Mouse (Mus musculus) forebrain, postnatal 0 days (tissue): ENCODE data around the gene Mfsd4b3. TPM values are rescaled to one million over a fixed set of nuclear protein-coding genes. Genes with fewer than 3 reads are reported as not detected.
"Not testable (repeated sequence)": the region's sequence is repeated elsewhere in the genome, so short reads cannot be mapped to it uniquely, and the experiment has no call there.

ENCODE experiments used
- ATAC-seq: fragments of 200-750 bp; cut with Nextera tagmentation; 2 replicates; pipeline ENCODE4 v1.8.0; 2017; ENCODE audit warnings: mild to moderate bottlenecking, moderate library complexity
- DNase-seq: peaks from one replicate; pipeline ENCODE4 v3.0.0-alpha.2; 2015
- H3K27ac ChIP-seq: fragments of 300-500 bp; sonication (generic); 2 replicates; pipeline ENCODE4 v1.5.1; 2014; ENCODE audit warnings: low read depth, mild to moderate bottlenecking, antibody characterized with exemption, low read length, moderate library complexity, mixed read lengths
- H3K27me3 ChIP-seq: fragments of 300-500 bp; sonication (generic); 2 replicates; pipeline ENCODE4 v1.6.1; 2014; ENCODE audit warnings: mild to moderate bottlenecking, low read length, mixed read lengths; ENCODE audit not compliant: insufficient read depth
- H3K36me3 ChIP-seq: fragments of 300-500 bp; sonication (generic); 2 replicates; pipeline ENCODE4 v1.6.1; 2014; ENCODE audit warnings: mild to moderate bottlenecking, moderate library complexity; ENCODE audit not compliant: insufficient read depth
- H3K4me1 ChIP-seq: fragments of 300-500 bp; sonication (generic); 2 replicates; pipeline ENCODE4 v1.6.1; 2014; ENCODE audit warnings: antibody characterized with exemption; ENCODE audit not compliant: insufficient read depth
- H3K4me2 ChIP-seq: fragments of 300-500 bp; sonication (generic); 2 replicates; pipeline ENCODE4 v1.6.1; 2014; ENCODE audit warnings: low read depth, mild to moderate bottlenecking, moderate library complexity
- H3K4me3 ChIP-seq: fragments of 300-500 bp; sonication (generic); 2 replicates; pipeline ENCODE4 v1.5.1; 2014; ENCODE audit warnings: low read depth, low read length, mixed read lengths
- H3K9ac ChIP-seq: fragments of 300-500 bp; sonication (generic); 2 replicates; pipeline ENCODE4 v1.6.1; 2014; ENCODE audit warnings: mild to moderate bottlenecking
- H3K9me3 ChIP-seq: fragments of 300-500 bp; sonication (generic); 2 replicates; pipeline ENCODE4 v1.6.1; 2016; ENCODE audit warnings: low read length
- CTCF ChIP-seq: sonication (generic); IDR thresholded peaks from 2 replicates; pipeline ENCODE4 v1.5.1; 2016; ENCODE audit warnings: antibody characterized with exemption, control low read depth, low read depth
- WGBS: fragments of 180-500 bp; shearing (Covaris S2); extraction: QIAGEN DNeasy Blood & Tissue Kit; methylation state at CpG from one replicate; pipeline ENCODE4 v1.1.7; 2014; 5-methylcytosine and 5-hydroxymethylcytosine counted together
- polyA plus RNA-seq: library from polyadenylated mRNA; unstranded; fragments of >200 nt; fragmentation: Nextera tagmentation; extraction: Ambion mirVana; gene quantifications from 2 replicates; pipeline ENCODE4 v1.2.1, GENCODE M21; 2015
- total RNA-seq: library from RNA; depleted of rRNA; stranded (reverse); fragments of >200 nt; gene quantifications from 2 replicates; pipeline ENCODE4 v1.2.3, GENCODE M21; 2014

The Mfsd4b3 gene
- total and polyA plus RNA-seq, 2 experiments from 2014 or later, result not detected

DNA sequence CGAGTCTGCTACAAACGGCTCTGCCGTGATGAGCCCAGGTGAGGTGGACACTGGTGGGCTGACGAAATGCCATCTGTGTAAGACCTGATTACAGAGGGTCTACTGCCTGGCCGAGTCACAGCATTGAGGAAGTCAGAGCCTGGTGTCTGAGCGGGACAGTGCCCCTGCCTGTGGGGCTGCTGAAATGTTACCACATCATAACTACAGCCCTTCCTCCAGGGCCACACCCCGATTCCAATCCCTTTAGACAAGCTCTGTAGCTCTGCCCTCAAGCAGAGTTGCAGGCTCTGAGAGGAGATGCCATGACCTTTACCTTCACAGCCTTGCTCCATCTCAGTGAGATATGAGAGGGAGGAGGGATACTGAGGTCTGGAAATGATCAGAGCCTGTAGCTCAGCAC is 23.4 kb downstream of the Mfsd4b3 start:
- ATAC-seq (no peak), DNase-seq (no peak)
- Histone ChIP-seq H3K27me3 (no peaks in the 10 kb centered on the region), H3K9ac (no peak overlapping the region), H3K9me3 (no peaks in the 10 kb centered on the region), H3K4me2 (no peak overlapping the region), H3K27ac (no peak overlapping the region), H3K4me1 (no peaks in the 10 kb centered on the region), H3K36me3 (no peaks in the 10 kb centered on the region), H3K4me3 (no peak overlapping the region)
- 83% methylated on average over 7 of the region's 7 CpGs for WGBS
- TF ChIP-seq CTCF, result no peak

DNA sequence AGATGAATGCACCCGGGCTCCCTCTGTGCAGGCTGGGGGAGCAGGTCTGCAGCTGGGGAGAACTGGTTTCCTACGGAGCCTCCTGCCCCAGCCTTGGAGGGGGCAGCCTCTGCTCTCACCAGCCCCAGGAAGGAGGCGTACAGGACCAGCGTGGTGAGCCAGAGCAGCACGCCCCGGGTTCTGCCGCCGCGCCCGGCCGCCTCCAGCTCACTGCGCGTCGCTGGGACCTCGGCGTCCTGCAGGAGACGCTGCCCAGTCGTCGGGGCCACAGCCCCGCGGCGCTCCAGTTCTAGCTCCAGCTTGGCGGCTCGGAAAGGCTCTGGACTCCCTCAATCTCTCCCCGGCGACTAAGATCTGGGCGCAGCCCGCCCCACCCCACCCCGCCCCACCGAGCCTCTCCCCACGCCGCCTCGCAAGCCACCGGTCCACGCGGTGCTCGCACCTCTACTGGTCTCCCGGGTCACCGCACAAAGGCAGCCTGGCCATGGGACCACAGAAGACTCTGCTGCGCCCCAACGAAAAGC is 33.3 kb downstream of the Mfsd4b3 start, which contains the start of gene Mfsd4b2:
Mfsd4b2 (minus strand) TSS at position 308 of the 524 bp plus-strand sequence.
- Histone ChIP-seq H3K4me2 (peak within 1 kb of the TSS; percentile 85), H3K9me3 (no peaks in the 10 kb centered on the region), H3K9ac (peak within 1 kb of the TSS; percentile 41), H3K4me3 (peak within 1 kb of the TSS; percentile 39), H3K36me3 (no peaks in the 10 kb centered on the region), H3K27me3 (peaks cover 8% of the 10 kb centered on the region), H3K27ac (no peak within 1 kb of the TSS), H3K4me1 (no peaks in the 10 kb centered on the region)
- 2% methylated on average over 41 of the region's 41 CpGs for WGBS
- TF ChIP-seq CTCF, result no peak
- ATAC-seq (peak; percentile 59), DNase-seq (peak; percentile 21)

DNA sequence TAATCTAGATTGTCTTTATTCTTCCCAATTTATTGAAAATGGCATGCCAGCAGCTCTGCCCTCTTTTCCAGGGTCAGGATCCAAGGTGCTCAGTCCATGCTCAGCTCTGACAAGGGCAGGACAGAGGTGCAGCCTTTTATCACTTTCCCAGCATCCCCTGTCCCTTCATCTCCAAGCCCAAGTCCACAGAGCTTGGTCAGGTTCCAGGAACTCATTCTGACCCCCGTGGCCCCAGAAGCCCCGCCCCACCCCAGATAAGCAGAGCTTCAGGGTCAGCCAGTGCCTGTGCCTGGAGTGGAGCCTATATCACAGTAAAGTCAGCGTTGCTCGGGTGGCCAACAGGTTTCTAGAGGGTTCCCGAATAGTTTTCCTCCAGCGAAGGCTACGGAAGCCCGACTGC is 35.4 kb downstream of the Mfsd4b3 start:
- H3K36me3 ChIP-seq, H3K27ac ChIP-seq, H3K4me3 ChIP-seq, H3K9ac ChIP-seq, H3K4me1 ChIP-seq, H3K9me3 ChIP-seq, ATAC-seq, DNase-seq, H3K27me3 ChIP-seq, H3K4me2 ChIP-seq: not testable (repeated sequence)
- WGBS, result 77% methylated on average over 8 of the region's 8 CpGs

DNA sequence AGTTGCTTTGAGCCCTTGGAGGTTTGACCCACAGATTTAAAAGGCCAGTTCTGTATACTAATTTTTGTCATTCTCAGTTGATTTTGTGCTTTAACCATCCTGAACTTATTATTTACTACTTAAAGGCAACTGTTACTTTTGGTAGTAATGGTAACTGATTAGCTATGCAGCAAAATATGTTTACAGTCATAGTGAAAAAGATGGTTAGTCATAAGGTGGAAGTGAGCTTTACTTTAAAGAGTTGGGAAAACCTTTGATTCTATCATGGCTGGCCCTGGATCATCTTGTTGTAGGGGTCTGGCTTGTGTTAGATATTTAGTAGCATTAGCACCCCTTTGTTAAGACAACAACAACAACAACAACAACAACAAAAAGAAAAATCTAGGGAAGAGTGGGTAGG is 47.3 kb downstream of the Mfsd4b3 start:
- no peak overlapping the region for H3K4me2 ChIP-seq
- ATAC-seq (no peak), DNase-seq (no peak)
- no peaks in the 10 kb centered on the region for H3K36me3 ChIP-seq
- no peak overlapping the region for H3K9ac ChIP-seq
- H3K9me3 ChIP-seq, result no peaks in the 10 kb centered on the region
- no peak overlapping the region for H3K27ac ChIP-seq
- TF ChIP-seq CTCF, result no peak
- H3K4me3 ChIP-seq, result no peak overlapping the region
- no peaks in the 10 kb centered on the region for H3K4me1 ChIP-seq
- no peaks in the 10 kb centered on the region for H3K27me3 ChIP-seq

DNA sequence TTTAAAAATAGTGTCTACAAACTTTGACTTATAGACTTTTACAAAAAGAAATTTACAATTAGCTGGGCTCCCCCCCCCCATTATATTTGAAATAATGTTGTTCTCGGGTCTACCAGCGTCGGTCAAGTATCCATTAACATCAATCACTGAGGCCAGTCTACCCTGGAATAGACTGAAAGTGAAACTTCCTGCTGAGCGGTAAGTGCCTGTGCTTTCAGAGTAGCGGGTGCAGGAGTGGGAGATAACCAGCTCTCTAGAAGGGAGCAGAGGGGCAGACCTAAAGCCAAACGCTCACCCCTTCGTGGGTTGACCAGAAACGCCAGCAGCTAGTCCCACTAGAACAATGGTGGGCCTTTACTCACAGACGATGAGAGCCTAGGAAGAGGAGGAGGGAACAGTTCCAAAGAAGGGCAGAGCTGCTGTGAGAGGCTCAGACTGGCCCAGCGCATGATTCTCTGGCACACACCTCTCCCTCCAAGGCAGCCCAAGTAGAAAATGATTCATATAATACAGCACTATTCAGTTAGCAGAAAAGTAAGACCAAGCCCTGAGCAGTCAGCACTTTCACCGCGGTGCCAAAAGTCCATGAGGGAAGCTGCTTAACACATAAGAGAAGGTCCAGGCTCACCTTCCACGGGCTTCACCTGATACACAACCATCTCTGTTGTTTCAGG is 51.0 kb downstream of the Mfsd4b3 start:
- no peaks in the 10 kb centered on the region for H3K4me1 ChIP-seq
- ATAC-seq (no peak), DNase-seq (no peak)
- H3K36me3 ChIP-seq, result no peaks in the 10 kb centered on the region
- H3K27me3 ChIP-seq, result no peaks in the 10 kb centered on the region
- no peak overlapping the region for H3K9ac ChIP-seq
- H3K9me3 ChIP-seq, result no peaks in the 10 kb centered on the region
- H3K4me3 ChIP-seq, result no peak overlapping the region
- H3K27ac ChIP-seq, result no peak overlapping the region
- no peak for TF ChIP-seq CTCF
- 66% methylated on average over 13 of the region's 13 CpGs for WGBS
- H3K4me2 ChIP-seq, result no peak overlapping the region

DNA sequence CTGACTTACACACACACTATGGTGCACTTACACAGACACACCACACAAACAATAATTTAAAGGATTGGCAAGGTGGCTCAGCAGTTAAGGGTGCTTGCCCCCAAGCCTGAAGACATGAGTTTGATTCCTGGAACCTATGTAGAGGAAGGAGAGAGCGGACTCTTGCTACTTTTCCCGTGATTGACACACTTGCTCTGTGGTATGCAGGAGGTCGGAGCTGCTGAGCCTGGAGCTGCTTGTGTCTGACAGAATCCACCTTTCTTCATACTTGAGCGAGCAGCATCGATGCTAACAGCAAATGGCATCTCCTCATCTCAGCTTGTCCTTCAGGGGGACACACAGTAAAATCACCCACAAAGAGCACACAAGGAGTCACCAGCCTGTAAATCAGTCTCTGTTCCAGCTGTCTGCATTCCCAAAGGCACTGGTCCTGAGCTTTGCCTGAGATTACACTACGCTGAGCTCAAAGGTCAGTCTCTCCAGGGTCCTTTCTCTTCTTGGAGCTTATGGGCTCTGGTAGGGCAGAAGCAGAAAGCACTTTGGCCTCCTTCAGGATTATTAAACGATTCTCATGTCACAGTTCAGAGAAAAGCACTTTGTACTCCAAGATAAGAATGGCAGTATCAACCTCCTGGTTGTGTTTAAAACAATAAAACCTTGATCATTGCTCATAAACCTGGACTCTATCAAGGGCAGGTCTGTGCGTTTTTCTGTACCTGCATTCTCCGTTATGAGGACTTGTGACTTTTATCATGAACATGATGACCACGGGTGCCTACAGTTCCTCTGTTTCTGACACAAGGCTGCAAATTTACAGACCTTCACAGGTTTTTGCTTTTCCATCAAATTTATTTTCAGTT is 52.9 kb downstream of the Mfsd4b3 start:
- DNase-seq (no peak), ATAC-seq (no peak)
- no peak for TF ChIP-seq CTCF
- Histone ChIP-seq H3K4me2 (no peak overlapping the region), H3K4me3 (no peak overlapping the region), H3K9ac (no peak overlapping the region), H3K27ac (no peak overlapping the region), H3K4me1 (no peaks in the 10 kb centered on the region), H3K9me3 (no peaks in the 10 kb centered on the region), H3K27me3 (no peaks in the 10 kb centered on the region), H3K36me3 (no peaks in the 10 kb centered on the region)
- 81% methylated on average over 10 of the region's 10 CpGs for WGBS

DNA sequence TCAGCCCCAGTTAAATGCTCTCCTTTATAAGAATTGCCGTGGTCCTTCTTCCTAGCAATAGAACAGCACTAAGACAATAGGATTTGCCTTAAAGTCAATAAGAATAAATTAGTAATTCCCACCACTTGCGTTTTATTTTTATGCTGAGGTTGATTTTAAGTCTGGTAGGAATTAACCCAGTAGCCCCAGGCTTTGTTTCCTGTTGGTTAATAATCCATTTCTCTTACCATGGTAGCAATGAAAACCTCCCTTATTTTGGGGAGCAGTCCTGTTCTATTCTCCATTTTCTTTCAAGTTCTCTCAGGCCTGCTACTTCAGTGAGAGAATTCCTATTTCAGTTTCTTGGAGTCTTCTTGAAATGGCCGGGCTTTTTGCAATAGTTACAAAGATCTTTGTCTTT is 55.8 kb downstream of the Mfsd4b3 start:
- Histone ChIP-seq H3K4me2 (no peak overlapping the region), H3K27ac (no peak overlapping the region), H3K27me3 (no peaks in the 10 kb centered on the region), H3K4me3 (no peak overlapping the region), H3K9ac (no peak overlapping the region), H3K36me3 (no peaks in the 10 kb centered on the region), H3K4me1 (no peaks in the 10 kb centered on the region), H3K9me3 (no peaks in the 10 kb centered on the region)
- 78% methylated on average over 3 of the region's 3 CpGs for WGBS
- DNase-seq (no peak), ATAC-seq (no peak)
- no peak for TF ChIP-seq CTCF
